Mouse (Mus musculus): ENCODE measurements around the gene Sash1. TPM values are rescaled to one million over a fixed set of nuclear protein-coding genes. Genes with fewer than 3 reads are reported as not detected.

The Sash1 gene
- polyA plus RNA-seq, 1 experiment from 2014 or later = 4.6 TPM

GRCm38 (mm10) chr10:8768654-8769053, 117.2 kb downstream of the Sash1 start:
- H3K4me3 ChIP-seq = no peak overlapping the region
- H3K27ac ChIP-seq = no peak overlapping the region
- no peak for ATAC-seq (replicated peaks; ENCODE audit: insufficient number of reproducible peaks, insufficient read depth, low FRiP score, low read depth)
- H3K27me3 ChIP-seq = no peaks in the 10 kb centered on the region
- H3K9ac ChIP-seq = no peak overlapping the region
- H3K9me3 ChIP-seq (replicated peaks) = no peaks in the 10 kb centered on the region
- peaks cover 11% of the 10 kb centered on the region for H3K4me1 ChIP-seq (replicated peaks)
- H3K4me2 ChIP-seq = no peak overlapping the region
- WGBS = 78% methylated on average over 8 of the region's 8 CpGs
- 0 out of 2 replicates have a peak, but pooled peaks cover 3% of the 10 kb centered on the region for H3K36me3 ChIP-seq

- Histone ChIP-seq H3K4me3 (no peak overlapping the region), H3K27me3 (no peaks in the 10 kb centered on the region), H3K9ac (no peak overlapping the region), H3K4me2 (no peak overlapping the region), H3K9me3 (replicated peaks) (no peaks in the 10 kb centered on the region), H3K36me3 (0 out of 2 replicates have a peak, but pooled peaks cover 3% of the 10 kb centered on the region), H3K27ac (peak overlapping the region; percentile 37), H3K4me1 (replicated peaks) (peaks cover 19% of the 10 kb centered on the region)
- no peak for ATAC-seq (replicated peaks; ENCODE audit: insufficient number of reproducible peaks, insufficient read depth, low FRiP score, low read depth)
- WGBS = 69% methylated on average over 5 of the region's 5 CpGs
Measured at GRCm38 (mm10) chr10:8767381-8767780, 118.5 kb downstream of the Sash1 start.

GRCm38 (mm10) chr10:8765922-8766522, 119.8 kb downstream of the Sash1 start:
- ATAC-seq (replicated peaks; ENCODE audit: insufficient number of reproducible peaks, insufficient read depth, low FRiP score, low read depth) = no peak
- 75% methylated on average over 10 of the region's 10 CpGs for WGBS
- H3K9ac ChIP-seq = no peak overlapping the region

GRCm38 (mm10) chr10:8762771-8763170, 123.1 kb downstream of the Sash1 start:
- H3K27me3 ChIP-seq = no peaks in the 10 kb centered on the region
- peak; percentile 16; the same call in 1 of the 2 replicates for ATAC-seq (replicated peaks; ENCODE audit: insufficient number of reproducible peaks, insufficient read depth, low FRiP score, low read depth)
- peaks cover 27% of the 10 kb centered on the region for H3K4me1 ChIP-seq (replicated peaks)
- H3K9ac ChIP-seq = 0 out of 2 replicates have a peak overlapping the region, but pooled peaks have one; percentile 47
- H3K4me2 ChIP-seq = peak overlapping the region; percentile 69
- H3K9me3 ChIP-seq (replicated peaks) = no peaks in the 10 kb centered on the region
- peak overlapping the region; percentile 74 for H3K27ac ChIP-seq
- no peaks in the 10 kb centered on the region for H3K36me3 ChIP-seq
- WGBS = 23% methylated on average over 12 of the region's 12 CpGs
- peak overlapping the region; percentile 46 for H3K4me3 ChIP-seq

More at GRCm38 (mm10) chr10:8765922-8766522, 119.8 kb downstream of the Sash1 start:
- H3K27me3 ChIP-seq = no peaks in the 10 kb centered on the region
- H3K36me3 ChIP-seq = 0 out of 2 replicates have a peak, but pooled peaks cover 3% of the 10 kb centered on the region
- no peak overlapping the region for H3K27ac ChIP-seq
- peaks cover 22% of the 10 kb centered on the region for H3K4me1 ChIP-seq (replicated peaks)
- H3K9me3 ChIP-seq (replicated peaks) = no peaks in the 10 kb centered on the region
- no peak overlapping the region for H3K4me3 ChIP-seq
- H3K4me2 ChIP-seq = no peak overlapping the region

- 12% methylated on average over 14 of the region's 14 CpGs for WGBS
- H3K9me3 ChIP-seq (replicated peaks) = no peaks in the 10 kb centered on the region
- peak overlapping the region; percentile 69 for H3K4me2 ChIP-seq
- peak overlapping the region; percentile 74 for H3K27ac ChIP-seq
- H3K9ac ChIP-seq = peak overlapping the region; percentile 47
- H3K4me3 ChIP-seq = peak overlapping the region; percentile 46
- H3K4me1 ChIP-seq (replicated peaks) = peaks cover 31% of the 10 kb centered on the region
- no peaks in the 10 kb centered on the region for H3K27me3 ChIP-seq
- ATAC-seq (replicated peaks; ENCODE audit: insufficient number of reproducible peaks, insufficient read depth, low FRiP score, low read depth) = 0 out of 2 replicates have a peak, but pooled peaks have one; percentile 48
- H3K36me3 ChIP-seq = no peaks in the 10 kb centered on the region
Measured at GRCm38 (mm10) chr10:8762209-8762701, 123.6 kb downstream of the Sash1 start.

- H3K4me3 ChIP-seq = peak overlapping the region; percentile 46
- no peak for ATAC-seq (replicated peaks; ENCODE audit: insufficient number of reproducible peaks, insufficient read depth, low FRiP score, low read depth)
- H3K9ac ChIP-seq = peak overlapping the region; percentile 47
- no peaks in the 10 kb centered on the region for H3K9me3 ChIP-seq (replicated peaks)
- H3K4me1 ChIP-seq (replicated peaks) = peaks cover 34% of the 10 kb centered on the region
- H3K27ac ChIP-seq = peak overlapping the region; percentile 74
- H3K4me2 ChIP-seq = peak overlapping the region; percentile 69
- no peaks in the 10 kb centered on the region for H3K27me3 ChIP-seq
- 58% methylated on average over 9 of the region's 9 CpGs for WGBS
- H3K36me3 ChIP-seq = no peaks in the 10 kb centered on the region
Measured at GRCm38 (mm10) chr10:8761656-8762055, 124.2 kb downstream of the Sash1 start.

GRCm38 (mm10) chr10:8760598-8760997, 125.3 kb downstream of the Sash1 start:
- H3K4me2 ChIP-seq = peak overlapping the region; percentile 69; the same call in 1 of the 2 replicates
- no peaks in the 10 kb centered on the region for H3K27me3 ChIP-seq
- WGBS = 50% methylated on average over 4 of the region's 4 CpGs
- H3K4me1 ChIP-seq (replicated peaks) = peaks cover 39% of the 10 kb centered on the region
- no peak for ATAC-seq (replicated peaks; ENCODE audit: insufficient number of reproducible peaks, insufficient read depth, low FRiP score, low read depth)
- no peaks in the 10 kb centered on the region for H3K36me3 ChIP-seq
- peak overlapping the region; percentile 39; the same call in 1 of the 2 replicates for H3K27ac ChIP-seq
- no peaks in the 10 kb centered on the region for H3K9me3 ChIP-seq (replicated peaks)
- 0 out of 2 replicates have a peak overlapping the region, but pooled peaks have one; percentile 8 for H3K4me3 ChIP-seq
- no peak overlapping the region for H3K9ac ChIP-seq

GRCm38 (mm10) chr10:8759228-8759627, 126.6 kb downstream of the Sash1 start:
- peaks cover 43% of the 10 kb centered on the region for H3K4me1 ChIP-seq (replicated peaks)
- no peak for ATAC-seq (replicated peaks; ENCODE audit: insufficient number of reproducible peaks, insufficient read depth, low FRiP score, low read depth)
- no peaks in the 10 kb centered on the region for H3K36me3 ChIP-seq
- H3K27me3 ChIP-seq = no peaks in the 10 kb centered on the region
- 60% methylated on average over 7 of the region's 7 CpGs for WGBS
- H3K4me2 ChIP-seq = no peak overlapping the region
- no peaks in the 10 kb centered on the region for H3K9me3 ChIP-seq (replicated peaks)
- H3K4me3 ChIP-seq = no peak overlapping the region
- no peak overlapping the region for H3K9ac ChIP-seq
- 0 out of 2 replicates have a peak overlapping the region, but pooled peaks have one; percentile 9 for H3K27ac ChIP-seq

GRCm38 (mm10) chr10:8757429-8757931, 128.4 kb downstream of the Sash1 start:
- Histone ChIP-seq H3K4me3 (no peak overlapping the region), H3K4me2 (peak overlapping the region; percentile 39), H3K9me3 (replicated peaks) (no peaks in the 10 kb centered on the region), H3K27ac (peak overlapping the region; percentile 73), H3K27me3 (no peaks in the 10 kb centered on the region), H3K9ac (no peak overlapping the region), H3K36me3 (no peaks in the 10 kb centered on the region), H3K4me1 (replicated peaks) (peaks cover 31% of the 10 kb centered on the region)
- ATAC-seq (replicated peaks; ENCODE audit: insufficient number of reproducible peaks, insufficient read depth, low FRiP score, low read depth) = no peak; the same call in 1 of the 2 replicates
- WGBS = 54% methylated on average over 21 of the region's 21 CpGs

- peaks cover 24% of the 10 kb centered on the region for H3K4me1 ChIP-seq (replicated peaks)
- H3K9ac ChIP-seq = no peak overlapping the region
- H3K27me3 ChIP-seq = no peaks in the 10 kb centered on the region
- no peaks in the 10 kb centered on the region for H3K36me3 ChIP-seq
- 0 out of 2 replicates have a peak overlapping the region, but pooled peaks have one; percentile 39 for H3K4me2 ChIP-seq
- ATAC-seq (replicated peaks; ENCODE audit: insufficient number of reproducible peaks, insufficient read depth, low FRiP score, low read depth) = no peak
- no peak overlapping the region for H3K4me3 ChIP-seq
- WGBS = 74% methylated on average over 11 of the region's 11 CpGs
- H3K9me3 ChIP-seq (replicated peaks) = no peaks in the 10 kb centered on the region
- H3K27ac ChIP-seq = peak overlapping the region; percentile 73
Measured at GRCm38 (mm10) chr10:8756604-8757354, 129.1 kb downstream of the Sash1 start.

- Histone ChIP-seq H3K4me1 (replicated peaks) (peaks cover 16% of the 10 kb centered on the region), H3K9ac (no peak overlapping the region), H3K27me3 (no peaks in the 10 kb centered on the region), H3K36me3 (peaks cover 12% of the 10 kb centered on the region; the same call in 1 of the 2 replicates), H3K4me2 (no peak overlapping the region), H3K27ac (no peak overlapping the region), H3K9me3 (replicated peaks) (no peaks in the 10 kb centered on the region), H3K4me3 (no peak overlapping the region)
- WGBS = 87% methylated on average over 3 of the region's 3 CpGs
- ATAC-seq (replicated peaks; ENCODE audit: insufficient number of reproducible peaks, insufficient read depth, low FRiP score, low read depth) = no peak
Measured at GRCm38 (mm10) chr10:8753377-8753776, 132.5 kb downstream of the Sash1 start.

Data from heart, embryonic 15.5 days (tissue).